Mouse (Mus musculus): Measurements from ENCODE around the gene Arf1. TPM values are rescaled to one million over a fixed set of nuclear protein-coding genes. Genes with fewer than 3 reads are reported as not detected.

The Arf1 gene
- polyA plus RNA-seq, 1 experiment = 593 TPM

DNA sequence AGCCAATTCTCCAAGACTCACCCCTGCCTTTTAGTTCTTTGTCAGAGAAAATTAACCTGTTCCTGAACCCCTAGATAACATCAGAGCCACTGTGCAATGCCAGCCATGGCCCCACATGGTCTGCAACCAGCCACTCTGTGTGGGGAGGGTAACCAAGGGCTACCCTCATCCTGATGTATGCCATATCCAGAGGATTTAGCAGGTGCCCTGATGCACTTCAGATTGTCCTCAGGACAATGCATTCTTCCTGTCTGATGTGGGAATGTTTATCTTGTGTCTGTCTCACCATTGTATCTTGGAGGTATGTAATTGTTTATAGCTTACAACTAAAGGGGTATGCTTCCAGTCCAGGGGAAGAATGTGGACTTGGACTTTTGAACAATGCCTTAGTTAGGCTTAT, 31.8 kb downstream of the Arf1 start:
- DNase-seq (ENCODE audit: extremely low spot score in 1 of 2, low spot score in 1 of 2) = no peak

DNA sequence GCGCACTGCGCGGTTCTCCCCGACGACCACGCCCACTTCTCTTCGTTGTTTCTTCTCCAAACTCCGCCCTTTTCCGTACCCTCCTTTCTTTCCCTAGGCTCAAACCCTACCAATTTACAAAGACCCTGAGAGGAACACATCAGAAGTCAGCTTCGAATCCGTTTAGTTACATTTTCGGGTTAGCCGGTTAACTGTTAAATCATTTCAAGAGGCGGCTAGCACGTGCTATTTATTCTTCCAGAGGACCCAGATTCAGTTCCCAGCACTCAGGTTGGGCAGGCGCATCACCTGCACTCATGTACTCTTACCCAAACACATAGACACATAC, 36.0 kb downstream of the Arf1 start, which contains the start of gene Guk1:
Gene Guk1, minus strand, starts transcription at position 154 of the 328 bp plus-strand sequence.
- DNase-seq (ENCODE audit: extremely low spot score in 1 of 2, low spot score in 1 of 2) = no peak

DNA sequence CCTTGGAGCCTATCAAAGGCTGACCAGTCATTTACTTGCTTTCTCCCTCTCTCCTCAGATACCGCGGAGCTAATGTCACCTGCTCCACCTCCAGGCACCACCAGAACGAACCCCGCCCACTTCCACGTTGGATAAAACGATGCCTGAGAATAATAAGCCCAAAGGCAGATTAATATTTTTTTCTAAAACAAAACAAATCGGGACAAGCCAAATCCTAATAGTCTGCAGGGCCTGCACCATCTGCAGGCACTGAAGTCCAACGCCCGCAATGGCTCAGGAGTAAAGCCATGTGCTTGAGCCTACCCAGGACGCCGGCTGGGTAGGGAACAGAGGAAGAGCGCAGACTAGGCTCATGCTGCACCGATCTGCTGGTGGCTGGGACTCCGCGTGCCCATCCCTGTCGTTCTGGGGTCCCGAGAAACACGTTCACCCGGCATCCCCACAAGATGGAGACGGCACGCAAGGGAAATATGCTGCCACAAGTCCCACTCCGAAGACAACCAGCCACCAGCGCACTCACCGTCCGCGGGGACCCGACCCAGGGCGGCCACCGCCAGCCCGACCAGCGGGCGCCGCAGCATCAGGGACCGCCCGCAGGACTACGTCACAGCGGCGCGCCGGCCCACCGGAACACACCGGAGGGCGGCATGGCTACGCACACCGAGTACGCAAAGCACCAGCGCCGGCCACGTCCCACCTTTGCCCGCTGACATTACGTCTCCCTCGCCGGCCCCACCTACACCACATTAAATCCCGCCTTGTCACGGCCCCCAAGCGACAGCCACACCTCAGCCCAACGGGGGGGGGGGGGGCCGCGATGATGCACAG, 36.6 kb downstream of the Arf1 start:
- peak; percentile 89 to 90 for DNase-seq (ENCODE audit: extremely low spot score in 1 of 2, low spot score in 1 of 2)

DNA sequence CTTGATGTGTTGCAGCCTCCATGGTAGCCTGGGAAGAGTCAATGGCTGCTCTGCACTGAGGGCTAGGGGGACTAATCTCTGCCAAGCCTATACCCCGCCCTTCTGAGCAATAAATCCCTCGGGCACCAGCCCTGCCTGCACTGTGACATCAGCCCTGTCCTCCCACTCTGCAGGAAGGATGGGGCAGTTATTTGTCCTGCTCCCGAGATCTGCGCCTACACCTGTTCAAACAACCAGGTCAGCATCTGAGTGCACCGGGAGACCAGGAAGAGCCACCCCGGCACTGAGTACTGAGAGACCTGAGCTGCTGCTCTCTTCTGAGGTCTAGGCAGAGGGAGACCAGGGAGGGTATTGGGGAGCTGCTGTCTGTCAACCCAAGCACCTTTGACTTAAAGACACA, 40.4 kb downstream of the Arf1 start:
- no peak for DNase-seq (ENCODE audit: extremely low spot score in 1 of 2, low spot score in 1 of 2)

DNA sequence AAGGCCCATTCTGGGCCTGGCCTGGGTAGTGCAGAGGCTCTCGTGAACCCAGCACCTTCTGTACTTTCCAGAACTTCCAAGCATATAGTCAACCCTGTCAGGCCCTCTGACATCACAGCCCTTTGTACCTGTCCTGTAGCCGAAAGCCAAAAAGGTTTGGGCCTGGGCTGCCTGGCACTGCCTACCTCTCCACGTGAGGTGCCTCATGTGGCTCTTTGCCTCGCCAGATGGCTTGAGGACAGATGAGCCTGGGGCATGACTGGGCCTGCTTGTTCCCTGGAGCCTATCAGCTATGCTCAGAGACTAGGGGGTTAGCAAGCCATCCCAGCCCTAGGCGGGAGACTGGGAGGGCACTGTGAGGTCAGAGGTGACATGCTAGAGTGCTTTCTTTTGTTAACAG, 42.6 kb downstream of the Arf1 start:
- DNase-seq (ENCODE audit: extremely low spot score in 1 of 2, low spot score in 1 of 2) = no peak

DNA sequence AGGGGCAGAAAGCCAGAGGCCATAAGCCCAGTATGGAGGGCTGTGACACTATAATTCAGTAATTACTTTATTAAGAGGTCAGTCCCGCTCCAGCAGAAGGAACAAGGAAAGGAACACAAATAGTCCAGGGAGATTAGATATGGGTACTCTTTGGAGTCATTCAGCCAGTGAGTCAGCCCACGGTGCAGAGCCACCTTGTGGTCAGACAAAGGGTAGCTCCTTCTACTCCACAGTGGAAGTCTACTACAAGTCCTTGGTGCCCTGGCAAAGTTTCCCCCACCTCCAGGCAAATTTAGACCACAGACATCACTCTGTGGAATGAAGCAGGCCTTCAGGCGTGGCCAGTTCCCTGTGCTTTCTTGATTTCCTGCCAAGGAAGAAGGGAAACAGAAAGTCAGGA, 44.2 kb downstream of the Arf1 start:
- peak in 1 of 2 experiments; percentile 71 for DNase-seq (ENCODE audit: extremely low spot score in 1 of 2, low spot score in 1 of 2)

DNA sequence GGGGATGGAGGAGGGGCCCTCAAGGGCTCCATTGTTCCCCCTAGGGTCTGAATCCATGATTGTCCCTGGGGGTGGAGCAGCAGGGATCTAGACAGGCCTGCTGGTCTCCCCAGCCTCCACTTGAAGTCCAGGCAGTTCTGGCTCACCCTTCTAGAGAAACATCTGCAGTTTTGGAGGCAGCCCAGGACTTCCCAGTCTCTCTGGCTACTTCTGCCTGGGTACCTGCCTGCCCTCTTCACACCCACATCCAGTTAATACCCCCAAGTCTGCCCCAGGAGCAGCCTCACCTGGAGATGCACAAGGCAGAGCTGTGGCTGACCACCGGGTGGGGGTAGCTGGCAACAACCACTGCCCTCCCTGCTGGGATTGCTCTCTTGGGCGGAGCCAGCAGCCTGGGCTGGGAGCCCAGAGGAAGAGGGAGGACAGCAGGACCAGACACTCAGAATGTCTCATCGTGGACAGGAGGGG, 45.2 kb downstream of the Arf1 start, which contains the start of gene Gjc2:
Gene Gjc2, minus strand, starts transcription at position 350 of the 468 bp plus-strand sequence.
- peak in 1 of 2 experiments; percentile 45 for DNase-seq (ENCODE audit: extremely low spot score in 1 of 2, low spot score in 1 of 2)

DNA sequence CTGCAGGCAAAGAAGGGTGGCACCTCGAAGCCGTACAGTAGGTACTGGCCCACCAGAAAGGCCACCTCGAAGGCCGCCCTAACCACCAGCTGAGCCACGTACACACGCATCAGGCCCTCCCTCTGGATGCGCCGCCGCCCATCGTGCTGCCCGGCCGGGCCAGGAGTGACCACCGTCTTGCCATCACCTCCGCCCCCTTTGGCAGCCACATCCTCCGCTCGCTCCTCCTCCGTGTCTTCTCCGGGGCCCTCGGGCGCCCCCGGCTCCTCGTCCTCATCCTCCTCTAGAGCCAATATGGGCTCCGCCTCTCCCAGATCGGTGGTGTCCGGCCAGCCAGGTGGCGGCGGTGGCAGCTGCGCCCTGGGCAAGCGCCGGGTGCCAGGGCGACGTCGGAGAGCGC, 51.1 kb downstream of the Arf1 start:
- DNase-seq (ENCODE audit: extremely low spot score in 1 of 2, low spot score in 1 of 2) = no peak

DNA sequence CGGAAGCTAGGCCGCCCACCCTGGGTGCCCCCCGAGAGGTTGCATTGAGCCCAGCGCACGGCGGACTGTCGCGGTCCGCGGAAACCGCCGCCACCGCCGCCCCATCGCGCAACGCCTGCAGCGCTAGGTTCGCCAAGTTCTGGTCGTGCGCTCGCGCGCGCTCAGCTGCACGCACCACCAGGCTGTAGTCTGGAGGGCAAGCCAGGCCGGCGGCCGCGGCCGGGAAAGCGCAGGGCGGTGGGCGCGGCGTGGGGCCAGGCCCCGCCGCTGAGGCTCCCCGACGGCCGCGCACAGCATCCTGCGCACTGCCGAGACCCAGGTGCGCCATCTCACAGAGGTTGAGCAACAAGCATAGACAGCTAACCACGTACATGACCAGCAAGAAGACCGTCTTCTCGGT, 51.6 kb downstream of the Arf1 start:
- no peak for DNase-seq (ENCODE audit: extremely low spot score in 1 of 2, low spot score in 1 of 2)

DNA sequence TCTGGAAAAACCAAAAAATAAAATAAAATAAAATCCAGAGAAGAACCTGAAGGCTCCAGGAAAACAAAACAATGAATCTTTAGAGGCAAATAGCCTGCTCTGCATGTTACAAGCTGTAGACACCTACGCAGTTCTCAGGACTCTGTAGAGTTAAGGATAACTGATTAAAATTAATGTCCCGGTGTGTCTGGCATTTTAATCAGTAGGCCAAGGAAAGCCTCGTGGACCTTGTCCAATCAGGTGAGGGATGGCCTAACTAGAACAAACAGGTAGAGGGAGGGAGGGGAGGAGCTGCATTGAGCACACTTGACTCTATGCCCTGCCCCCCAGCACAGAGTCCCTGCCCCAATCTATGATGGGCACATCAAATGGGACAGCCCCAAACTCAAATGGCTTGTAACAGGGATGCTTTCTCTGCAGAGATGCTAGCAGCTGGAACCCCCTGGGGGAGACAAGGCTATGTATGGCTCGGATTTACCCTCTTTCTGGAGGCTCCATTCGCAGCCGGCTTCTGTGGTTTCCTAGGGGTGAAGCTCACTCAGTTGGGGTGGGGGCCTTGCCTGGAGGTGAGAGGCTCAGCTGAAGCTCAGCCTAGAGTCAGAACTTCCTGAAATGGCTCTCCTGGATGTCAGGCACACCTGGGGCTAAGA, 53.8 kb downstream of the Arf1 start:
- DNase-seq (ENCODE audit: extremely low spot score in 1 of 2, low spot score in 1 of 2) = no peak

DNA sequence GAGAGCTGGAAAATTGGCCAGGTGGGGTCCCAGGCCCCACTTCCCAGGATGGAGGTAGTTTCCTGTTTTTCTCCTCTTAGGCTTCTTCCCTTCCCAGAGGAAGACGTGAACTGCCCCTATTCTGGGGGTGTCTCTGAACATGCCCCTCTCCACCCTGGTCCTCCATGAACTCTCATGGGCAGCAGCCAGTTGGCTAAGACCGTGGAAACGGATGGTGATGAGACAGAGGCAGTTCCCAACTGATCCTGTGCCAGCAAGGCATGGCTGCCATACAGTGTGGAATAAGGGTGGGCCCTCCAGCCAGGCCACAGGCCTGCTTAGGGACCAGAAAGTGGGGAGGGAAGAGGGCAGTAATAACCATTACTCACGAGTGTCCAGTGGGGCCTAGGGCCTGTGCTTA, 57.5 kb downstream of the Arf1 start:
- DNase-seq (ENCODE audit: extremely low spot score in 1 of 2, low spot score in 1 of 2) = no peak

DNA sequence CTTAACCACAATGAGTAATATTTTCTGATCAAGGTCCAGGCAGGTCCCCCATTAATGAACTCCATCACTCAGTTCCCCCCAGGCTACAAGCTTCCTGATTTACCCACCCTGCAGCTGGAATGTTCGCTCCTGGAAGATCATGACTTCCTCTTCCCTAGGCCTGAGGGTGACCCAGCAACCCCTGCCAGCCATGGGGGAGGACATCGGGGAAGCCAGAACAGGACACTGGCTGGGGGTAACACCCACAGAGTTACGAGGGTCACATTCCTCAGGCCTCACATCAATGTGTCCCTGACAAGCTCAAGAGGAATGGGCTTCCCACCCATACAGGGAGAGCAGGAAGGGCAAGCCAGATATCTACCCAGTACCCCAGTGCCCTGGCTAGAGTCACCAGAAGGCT, 58.3 kb downstream of the Arf1 start:
- no peak for DNase-seq (ENCODE audit: extremely low spot score in 1 of 2, low spot score in 1 of 2)

DNA sequence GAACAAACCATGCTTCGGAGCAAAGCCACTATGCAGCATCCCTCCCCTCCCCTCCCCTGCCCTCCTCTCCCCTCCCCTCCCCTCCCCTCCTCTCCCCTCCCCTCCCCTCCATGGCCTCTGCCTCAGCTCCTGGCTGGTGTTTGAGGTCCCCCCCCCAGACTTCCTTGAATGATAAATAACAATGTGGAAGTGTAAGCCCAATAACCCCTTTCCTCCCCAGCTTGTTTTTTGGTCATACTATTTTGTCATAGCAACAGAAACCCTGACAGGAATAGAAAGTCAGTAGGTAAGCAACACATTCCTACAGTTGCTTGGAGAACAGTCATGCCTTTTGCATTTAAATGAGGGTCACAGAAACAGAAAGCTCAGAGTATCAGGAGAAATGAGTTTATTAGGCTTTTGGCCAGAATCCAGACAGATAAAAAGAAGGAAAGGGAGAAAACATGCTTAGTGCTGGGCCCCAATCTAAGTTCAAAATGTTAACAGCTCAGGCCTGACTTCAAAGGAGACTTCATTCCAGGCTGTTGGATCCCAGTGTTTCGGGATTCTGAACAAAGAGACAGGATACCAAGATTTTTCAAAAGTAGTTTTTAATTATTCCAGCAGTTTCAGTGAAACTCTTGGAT, 62.3 kb downstream of the Arf1 start:
- no peak for DNase-seq (ENCODE audit: extremely low spot score in 1 of 2, low spot score in 1 of 2)

DNA sequence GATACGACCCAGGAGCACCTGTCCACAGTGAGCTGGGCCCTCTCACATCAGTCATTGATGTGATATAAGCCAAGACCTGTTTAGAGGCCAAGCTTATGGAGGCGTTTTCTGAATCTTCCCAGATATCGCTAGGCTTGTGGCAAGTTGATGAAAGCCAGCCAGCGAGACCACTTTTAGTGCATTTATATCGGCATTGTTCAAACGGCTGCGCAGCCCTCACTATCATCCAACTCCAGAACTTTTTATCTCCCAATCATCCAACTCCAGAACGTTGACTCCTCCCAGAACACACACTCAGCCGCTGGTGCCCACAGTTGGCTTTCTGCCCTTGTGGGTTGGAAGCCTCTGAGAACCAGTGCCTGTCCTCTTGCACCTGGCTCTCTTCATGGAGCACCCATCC, 63.7 kb downstream of the Arf1 start:
- no peak for DNase-seq (ENCODE audit: extremely low spot score in 1 of 2, low spot score in 1 of 2)

DNA sequence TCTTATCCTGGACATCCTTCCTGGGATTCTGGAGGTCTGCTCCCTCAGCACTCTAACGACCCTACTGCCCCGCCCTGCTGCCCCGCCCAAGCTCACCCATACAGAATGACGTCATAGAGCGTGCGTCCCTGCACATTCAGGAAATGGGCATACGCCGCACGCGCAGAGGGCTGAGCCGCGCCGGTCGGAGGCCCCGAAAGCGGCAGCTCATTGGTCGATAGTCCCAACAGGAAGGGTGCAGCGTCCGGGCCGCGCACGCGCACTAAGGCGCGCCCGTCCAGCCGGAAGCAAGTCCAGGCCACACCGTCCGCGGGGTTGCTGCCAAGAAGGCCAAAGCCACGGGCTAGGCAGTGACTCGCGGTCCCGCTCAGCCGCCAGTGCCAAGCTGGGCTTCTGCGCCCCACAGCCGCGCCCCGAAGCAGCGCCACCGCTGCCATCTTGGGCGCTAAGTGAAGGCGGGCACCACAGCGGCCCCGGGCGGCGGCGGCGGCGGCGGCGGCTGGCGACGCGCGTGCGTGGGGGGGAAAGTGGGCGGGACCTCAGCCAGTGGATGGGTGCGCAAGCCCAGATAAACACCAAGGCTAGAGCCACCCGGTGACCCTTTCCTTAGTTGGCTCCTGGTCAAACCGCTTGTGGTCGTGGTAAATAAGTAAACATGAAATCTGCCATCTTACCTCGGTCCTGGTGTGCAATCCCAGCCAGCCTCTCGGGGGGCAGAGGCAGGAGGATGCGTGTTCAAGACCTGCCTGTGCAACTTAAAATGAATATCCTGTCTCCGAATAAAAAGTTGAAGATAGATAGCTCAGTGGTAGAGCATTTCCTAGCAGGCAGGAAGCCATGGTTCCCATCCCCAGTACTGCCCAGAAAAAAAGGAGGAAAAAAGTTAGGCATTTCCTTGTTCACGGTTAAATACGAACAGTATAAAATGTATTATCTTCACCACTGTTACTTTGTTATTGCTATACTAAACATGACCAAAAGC, 64.5 kb downstream of the Arf1 start, which contains the start of gene Iba57:
Gene Iba57, minus strand, starts transcription at position 485 of the 982 bp plus-strand sequence.
- DNase-seq (ENCODE audit: extremely low spot score in 1 of 2, low spot score in 1 of 2) = peak; percentile 99

DNA sequence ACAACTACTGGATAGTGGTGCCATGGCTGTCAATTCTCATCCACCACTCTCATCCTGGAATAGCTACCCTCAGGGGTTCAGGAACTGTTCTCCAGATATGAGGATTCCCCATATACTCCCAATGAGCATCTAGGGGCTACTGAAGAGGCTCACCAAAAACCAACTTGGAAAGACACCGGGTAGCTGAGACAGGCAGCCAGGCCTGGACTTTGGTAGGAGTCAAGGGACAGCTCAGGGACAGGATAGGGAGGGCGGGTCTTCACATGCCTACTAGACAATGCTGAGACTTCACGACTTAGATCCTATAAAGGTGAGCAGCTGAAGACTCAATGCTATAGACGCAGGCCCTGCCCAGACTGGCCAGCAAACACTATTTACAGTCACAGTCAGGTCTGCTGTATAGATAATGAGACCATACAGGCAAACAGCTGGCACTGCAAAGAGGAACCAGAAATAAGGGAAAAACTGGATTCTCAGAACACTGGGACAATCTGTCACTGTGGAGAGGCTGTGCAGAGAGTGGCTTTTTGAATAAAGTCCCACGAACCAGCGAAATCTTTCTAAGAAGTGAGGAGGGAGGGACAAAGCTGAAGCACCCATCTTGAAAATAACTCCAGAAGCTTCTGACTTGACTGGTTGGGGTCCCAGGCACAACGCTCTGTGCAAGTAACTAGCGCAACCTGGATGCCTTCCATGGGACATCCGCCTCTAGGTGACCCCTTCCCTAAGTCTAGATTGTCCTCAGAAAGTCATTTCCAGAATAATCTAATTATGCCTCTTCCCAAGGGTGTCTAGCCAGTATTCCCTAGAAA, 65.4 kb downstream of the Arf1 start:
- no peak for DNase-seq (ENCODE audit: extremely low spot score in 1 of 2, low spot score in 1 of 2)

Data from frontal cortex, adult 2 months (tissue).